Mouse (Mus musculus): Measurements from ENCODE around the gene Scyl1. TPM values are rescaled to one million over a fixed set of nuclear protein-coding genes. Genes with fewer than 3 reads are reported as not detected.

Gene Scyl1
- total RNA-seq, 1 experiment from 2014 or later = 120 TPM

DNA sequence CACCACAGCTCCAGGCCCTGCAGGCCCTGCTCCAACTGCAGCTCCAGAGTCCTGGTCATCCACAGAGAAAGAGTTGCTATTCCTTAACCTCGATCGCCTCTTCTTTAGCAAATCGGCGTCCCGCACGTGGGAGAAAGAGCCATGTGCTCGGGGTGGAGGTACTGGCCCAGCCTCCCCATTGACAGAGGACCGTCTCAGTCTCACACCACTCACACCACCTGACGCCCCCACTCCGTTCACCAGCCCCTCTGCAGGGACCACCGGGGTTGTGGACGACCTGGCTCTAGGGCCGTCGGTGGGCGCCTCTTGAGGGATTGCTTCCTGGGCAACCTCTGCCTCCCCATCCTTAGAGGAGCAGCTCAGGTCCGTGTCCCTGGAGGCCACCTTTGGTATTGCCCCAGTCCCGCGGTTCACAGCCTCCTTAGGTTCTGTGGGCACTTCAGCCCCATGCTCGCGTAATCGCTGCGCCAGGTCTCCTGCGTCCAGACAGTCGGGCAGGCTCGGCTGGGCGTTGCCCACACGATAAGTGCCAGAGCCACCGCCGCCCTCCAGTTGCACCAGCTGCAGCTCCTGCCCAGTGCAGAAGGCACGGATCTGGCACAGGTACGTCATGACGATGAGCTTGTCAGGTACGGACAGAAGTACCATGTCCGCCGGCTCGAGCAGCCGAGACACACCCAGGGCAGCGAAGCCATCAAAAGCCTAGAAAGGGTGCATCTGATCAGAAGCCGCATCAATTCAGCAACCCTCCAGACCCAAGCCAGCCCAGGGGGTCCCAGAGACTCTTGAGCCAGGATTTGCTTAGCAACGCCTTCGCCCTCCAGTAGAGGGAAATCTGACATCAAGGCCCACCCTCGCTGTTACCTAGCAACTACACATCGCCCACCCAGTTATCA, 55.2 kb downstream of the Scyl1 start:
- DNase-seq = no peak

DNA sequence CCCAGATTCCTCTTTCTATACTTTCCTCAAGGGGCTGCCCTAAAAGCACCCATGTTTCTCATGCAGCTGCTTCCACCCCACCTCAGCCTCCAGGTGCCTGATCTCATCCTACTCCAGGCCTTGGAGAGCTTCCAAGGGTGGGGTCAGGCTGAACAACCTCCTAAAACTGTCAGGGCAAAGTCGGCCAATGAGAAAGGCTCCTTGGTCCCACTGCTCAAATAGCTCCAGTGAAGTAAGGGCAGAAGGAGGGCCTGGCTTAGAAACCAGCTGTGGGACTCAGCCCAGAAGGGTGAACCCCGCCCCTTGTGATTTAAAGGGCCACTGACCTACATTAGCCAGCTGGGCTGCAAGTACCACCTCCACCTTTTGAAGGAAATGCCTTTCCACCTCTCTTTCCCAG, 57.5 kb downstream of the Scyl1 start:
- peak; percentile 49 for DNase-seq

DNA sequence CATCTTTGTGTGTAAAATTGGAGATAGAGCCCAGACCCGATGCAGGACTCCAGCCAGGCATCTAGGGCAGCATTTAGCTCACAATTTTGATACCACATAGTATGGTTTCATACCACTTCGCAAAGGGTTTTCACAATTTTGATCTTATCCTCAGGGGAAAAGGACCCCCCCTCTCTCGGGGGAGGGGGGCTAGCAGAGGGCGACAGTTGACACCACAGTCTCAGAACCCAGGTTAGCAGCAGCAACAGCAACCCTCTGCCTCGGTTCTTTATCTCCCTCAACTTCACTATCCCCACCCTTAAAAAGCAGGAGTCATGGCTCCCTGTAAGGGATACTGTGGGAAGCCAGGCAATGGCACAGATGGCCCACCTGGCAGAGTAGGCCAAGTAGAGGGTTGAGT, 58.0 kb downstream of the Scyl1 start:
- DNase-seq = no peak

DNA sequence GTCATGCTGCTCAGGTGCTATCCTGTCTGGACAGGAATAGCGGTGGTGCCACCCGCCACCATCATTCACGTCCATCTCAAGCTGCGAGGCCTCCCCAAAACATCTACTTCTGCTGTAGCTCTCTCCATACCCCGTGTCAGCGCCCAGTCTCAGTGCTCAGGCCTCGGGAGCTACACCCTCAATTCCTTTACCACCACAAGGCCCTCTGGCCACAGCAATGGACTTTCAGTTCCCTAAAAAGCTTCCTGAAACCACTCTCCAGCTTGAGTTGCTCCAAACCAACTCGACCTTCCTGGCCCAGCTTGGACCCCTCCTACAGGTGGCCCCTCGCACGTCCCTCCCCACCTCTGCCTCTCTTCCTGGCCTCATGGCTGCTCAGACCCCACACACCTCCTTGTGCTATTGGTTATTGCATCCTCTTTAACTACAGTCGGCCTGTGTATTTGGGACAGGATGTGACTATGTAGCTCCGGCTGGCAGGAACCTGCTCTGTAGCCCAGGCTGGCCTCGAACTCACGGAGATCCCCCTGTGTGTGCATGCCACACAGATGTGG, 59.2 kb downstream of the Scyl1 start:
- DNase-seq = no peak

DNA sequence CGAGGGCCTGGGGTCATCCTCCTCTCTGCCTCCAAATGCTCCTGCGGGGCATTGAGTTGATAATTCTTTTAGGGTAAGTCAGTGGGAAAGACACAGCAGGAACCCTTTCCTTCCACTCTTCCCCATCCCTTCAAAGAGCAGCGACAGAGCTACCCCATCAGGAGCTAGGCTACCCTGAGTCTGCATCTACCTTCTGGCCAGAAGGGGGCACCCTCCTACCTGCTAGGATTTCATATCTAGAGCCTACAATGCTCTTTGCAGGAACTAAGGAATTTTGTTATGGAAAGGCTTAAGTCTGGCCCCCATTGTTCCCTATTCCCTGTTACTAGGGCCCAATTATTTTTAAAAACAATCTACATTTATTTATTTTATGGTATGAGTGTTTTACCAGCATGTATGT, 60.0 kb downstream of the Scyl1 start:
- peak; percentile 73 for DNase-seq

DNA sequence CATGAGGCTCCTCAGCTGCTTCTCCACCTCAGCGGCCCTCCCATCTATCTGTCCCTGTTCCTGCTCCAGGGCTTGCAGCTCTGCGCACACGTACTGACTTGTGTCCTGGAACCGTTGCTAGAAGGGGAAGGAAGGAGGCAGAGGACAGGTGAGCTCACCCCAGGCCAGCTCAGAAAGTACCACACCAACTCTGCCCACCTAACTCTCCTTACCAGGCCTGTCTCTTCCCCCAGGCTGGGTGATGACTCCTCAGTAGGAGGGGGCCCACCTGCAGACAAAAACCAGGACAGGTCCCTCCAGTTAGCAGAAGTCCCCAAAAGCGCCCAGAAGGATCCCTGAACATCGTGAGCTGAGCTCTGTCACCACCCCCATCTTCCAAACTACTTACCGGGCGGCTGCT, 60.6 kb downstream of the Scyl1 start:
- no peak for DNase-seq

DNA sequence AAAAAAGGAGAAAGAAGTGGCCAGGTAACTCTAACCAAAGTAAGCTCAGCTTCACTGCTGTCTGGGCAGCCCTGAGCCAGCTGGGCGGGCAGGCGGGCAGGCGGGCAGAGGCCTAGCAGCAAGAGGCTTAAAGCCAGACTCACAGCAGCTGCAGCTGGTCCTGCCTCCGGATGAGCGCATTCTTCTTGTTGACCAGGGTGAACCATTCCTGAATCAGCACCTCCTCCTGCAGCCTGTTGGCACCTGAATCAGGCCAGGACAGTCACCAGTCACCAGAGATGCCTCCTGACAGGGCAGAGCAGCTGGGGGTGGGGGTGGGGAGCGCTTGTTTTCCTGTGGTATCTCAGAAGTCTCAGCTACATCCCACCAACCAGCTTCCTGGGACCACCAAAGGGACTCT, 61.2 kb downstream of the Scyl1 start:
- no peak for DNase-seq

Other genes with a start within 250 kb of the Scyl1 start
- not detected in 2 replicates for gene Ovol1, start 210.8 kb downstream of the Scyl1 start, total RNA-seq (2021)
- gene Ap5b1, start 203.4 kb downstream of the Scyl1 start, total RNA-seq (2021) = 13.1 and 16.4 TPM in 2 replicates
- gene Rnaseh2c, start 169.5 kb downstream of the Scyl1 start, total RNA-seq (2021) = 97.8 and 144 TPM in 2 replicates
- 74.6 and 86.3 TPM in 2 replicates for gene Kat5, start 161.2 kb downstream of the Scyl1 start, total RNA-seq (2021)
- gene Rela, start 133.9 kb downstream of the Scyl1 start, total RNA-seq (2021) = 96.3 and 101 TPM in 2 replicates
- 61.8 and 76.7 TPM in 2 replicates for gene Sipa1, start 107.7 kb downstream of the Scyl1 start, total RNA-seq (2021)
- 43.7 and 49.7 TPM in 2 replicates for gene Map3k11, start 82.7 kb downstream of the Scyl1 start, total RNA-seq (2021)
- gene Pcnx3, start 82.5 kb downstream of the Scyl1 start, total RNA-seq (2021) = 110 and 124 TPM in 2 replicates
- not detected in 2 replicates for gene Kcnk7, start 67.1 kb downstream of the Scyl1 start, total RNA-seq (2021)
- 35.7 and 40.9 TPM in 2 replicates for gene Ehbp1l1, start 45.1 kb downstream of the Scyl1 start, total RNA-seq (2021)
- gene Fam89b, start 41.8 kb downstream of the Scyl1 start, total RNA-seq (2021) = 44.8 and 59.4 TPM in 2 replicates
- gene Ltbp3, start 30.5 kb downstream of the Scyl1 start, total RNA-seq (2021) = 275 and 334 TPM in 2 replicates
- 40.4 and 63.3 TPM in 2 replicates for gene Frmd8, start 103.9 kb upstream of the Scyl1 start, total RNA-seq (2021)
- gene Slc25a45, start 106.4 kb upstream of the Scyl1 start, total RNA-seq (2021) = 39.1 and 39.7 TPM in 2 replicates
- 1.3 and 2.0 TPM in 2 replicates for gene Tigd3, start 122.7 kb upstream of the Scyl1 start, total RNA-seq (2021)
- 88.9 and 103 TPM in 2 replicates for gene Dpf2, start 141.6 kb upstream of the Scyl1 start, total RNA-seq (2021)
- 6.2 and 8.5 TPM in 2 replicates for gene Cdc42ep2, start 153.4 kb upstream of the Scyl1 start, total RNA-seq (2021)
- gene Pola2, start 192.8 kb upstream of the Scyl1 start, total RNA-seq (2021) = 28.4 and 29.6 TPM in 2 replicates
- not detected in 2 replicates for gene Slc22a20, start 214.7 kb upstream of the Scyl1 start, total RNA-seq (2021)
- gene Capn1, start 244.5 kb upstream of the Scyl1 start, total RNA-seq (2021) = 28.0 and 40.2 TPM in 2 replicates